Mouse (Mus musculus) midbrain, embryonic 10.5 days (tissue): ENCODE results near the gene Ipo4. TPM values are rescaled to one million over a fixed set of nuclear protein-coding genes. Genes with fewer than 3 reads are reported as not detected.

Experiments
- DNase-seq: peaks from one replicate; pipeline ENCODE4 v3.0.0-alpha.2; 2017; ENCODE audit warnings: low spot score
- H3K27ac ChIP-seq: fragments of 300-500 bp; sonication (generic); replicated peaks from 2 replicates; pipeline ENCODE4 v1.5.1; 2016; ENCODE audit warnings: mild to moderate bottlenecking
- H3K27me3 ChIP-seq: fragments of 300-500 bp; sonication (generic); 2 replicates; pipeline ENCODE4 v1.6.1; 2016; ENCODE audit warnings: low read depth, mild to moderate bottlenecking; ENCODE audit not compliant: poor library complexity, severe bottlenecking
- H3K36me3 ChIP-seq: fragments of 300-500 bp; sonication (generic); 2 replicates; pipeline ENCODE4 v1.6.1; 2016; ENCODE audit warnings: mild to moderate bottlenecking, moderate library complexity
- H3K4me1 ChIP-seq: fragments of 300-500 bp; sonication (generic); 2 replicates; pipeline ENCODE4 v1.6.1; 2016
- H3K4me3 ChIP-seq: fragments of 300-500 bp; sonication (generic); 2 replicates; pipeline ENCODE4 v1.5.1; 2016; ENCODE audit warnings: mild to moderate bottlenecking, moderate library complexity
- H3K9me3 ChIP-seq: fragments of 300-500 bp; sonication (generic); replicated peaks from 2 replicates; pipeline ENCODE4 v1.6.1; 2016; ENCODE audit warnings: mild to moderate bottlenecking
- WGBS: fragments of 180-500 bp; shearing (Covaris S2); methylation state at CpG from one replicate; pipeline ENCODE4 v1.1.7; 2016; 5-methylcytosine and 5-hydroxymethylcytosine counted together
- polyA plus RNA-seq: library from polyadenylated mRNA; unstranded; fragments of >200 nt; fragmentation: Nextera tagmentation; extraction: Ambion mirVana; gene quantifications from 2 replicates; pipeline ENCODE4 v1.2.1, GENCODE M21; 2016

The Ipo4 gene
- polyA plus RNA-seq, 1 experiment from 2014 or later, result 100 TPM

- no peak overlapping the region for H3K4me3 ChIP-seq
- H3K9me3 ChIP-seq, result no peaks in the 10 kb centered on the region
- DNase-seq, result peak; percentile 29
- peaks cover 78% of the 10 kb centered on the region for H3K36me3 ChIP-seq
- peaks cover 25% of the 10 kb centered on the region for H3K4me1 ChIP-seq
- 74% methylated on average over 13 of the region's 13 CpGs for WGBS
- H3K27ac ChIP-seq, result no peak overlapping the region
- no peaks in the 10 kb centered on the region for H3K27me3 ChIP-seq
These were observed 39.6 kb downstream of the Ipo4 start for GRCm38 (mm10) chr14:55596036-55596690.

- peaks cover 60% of the 10 kb centered on the region for H3K36me3 ChIP-seq
- DNase-seq, result no peak
- H3K27ac ChIP-seq, result peak overlapping the region; percentile 93
- WGBS, result 13% methylated on average over 16 of the region's 16 CpGs
- peak overlapping the region; percentile 95 for H3K4me3 ChIP-seq
- H3K4me1 ChIP-seq, result peaks cover 40% of the 10 kb centered on the region
- H3K9me3 ChIP-seq, result no peaks in the 10 kb centered on the region
- no peaks in the 10 kb centered on the region for H3K27me3 ChIP-seq
These were observed 43.5 kb downstream of the Ipo4 start for GRCm38 (mm10) chr14:55592226-55592625.

DNA sequence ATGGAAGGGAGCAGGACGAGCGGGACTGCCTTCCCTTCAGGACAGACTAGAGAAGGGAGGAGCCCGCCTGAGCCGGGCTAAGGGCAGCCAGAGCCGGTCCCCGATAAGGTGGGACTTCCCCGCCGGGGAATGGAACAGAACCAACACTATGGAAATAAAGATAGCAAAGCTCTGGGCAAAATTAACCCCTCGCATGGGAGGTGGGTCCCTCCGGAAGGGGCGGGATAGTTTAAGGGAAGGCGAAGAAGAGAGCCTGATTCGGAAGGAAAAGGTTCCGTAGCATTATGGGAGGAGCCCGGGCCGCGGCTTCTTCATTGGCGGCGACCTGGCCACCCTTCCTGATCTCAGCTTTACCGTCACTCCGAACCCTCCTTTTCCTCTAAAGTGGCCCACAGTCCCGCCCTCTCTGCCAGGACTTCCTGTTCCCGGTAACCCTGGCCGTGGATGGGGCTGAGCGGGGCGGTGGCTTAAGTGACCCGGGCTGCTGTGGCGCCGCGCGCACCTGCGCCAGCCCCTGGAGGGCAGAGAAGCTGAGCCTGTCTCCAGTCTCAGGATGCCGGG, 44.3 kb downstream of the Ipo4 start, which contains the start of gene Rnf31:
Rnf31 (plus strand) TSS at position 378 of the 561 bp plus-strand sequence.
- Histone ChIP-seq H3K27ac (peak within 1 kb of the TSS; percentile 93), H3K27me3 (no peaks in the 10 kb centered on the region), H3K9me3 (no peaks in the 10 kb centered on the region), H3K36me3 (peaks cover 56% of the 10 kb centered on the region), H3K4me1 (peaks cover 40% of the 10 kb centered on the region), H3K4me3 (peak within 1 kb of the TSS; percentile 95)
- under 1% methylated on average over 33 of the region's 33 CpGs for WGBS
- peak; percentile 91 for DNase-seq

DNA sequence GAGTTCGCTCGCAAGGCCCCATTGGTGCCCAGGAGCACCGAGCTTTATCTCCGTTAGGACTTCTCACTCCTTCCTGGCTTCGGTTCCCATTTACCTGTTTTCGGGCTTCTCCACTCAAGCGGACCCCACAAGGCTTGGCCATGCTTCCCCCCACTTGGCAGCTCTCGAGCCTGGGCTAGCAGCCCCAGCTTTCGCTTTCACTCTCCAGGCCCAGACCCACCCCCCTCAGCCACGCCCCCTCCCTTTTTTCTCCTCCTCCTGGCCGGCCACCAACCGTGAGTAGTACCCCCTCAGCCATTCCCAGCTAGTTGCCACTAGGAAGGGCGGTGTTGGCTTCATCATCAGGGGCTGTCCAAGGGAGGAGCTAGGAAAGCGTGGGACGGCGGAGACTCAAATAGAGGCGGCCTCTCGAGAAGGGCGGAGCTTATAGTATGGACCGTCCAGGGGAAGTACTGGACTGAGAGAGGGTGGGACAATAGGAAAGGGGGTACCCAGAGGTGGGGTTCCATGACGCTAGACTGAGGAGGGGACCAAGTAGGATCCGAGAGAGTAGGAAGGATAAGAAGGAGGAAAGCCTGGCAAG, 44.9 kb downstream of the Ipo4 start, which contains the start of gene Psme2:
Psme2 (minus strand) TSS at position 366 of the 583 bp plus-strand sequence.
- Histone ChIP-seq H3K4me1 (peaks cover 37% of the 10 kb centered on the region), H3K27me3 (no peaks in the 10 kb centered on the region), H3K27ac (peak within 1 kb of the TSS; percentile 93), H3K36me3 (peaks cover 50% of the 10 kb centered on the region), H3K4me3 (peak within 1 kb of the TSS; percentile 95), H3K9me3 (no peaks in the 10 kb centered on the region)
- 2% methylated on average over 22 of the region's 22 CpGs for WGBS
- DNase-seq, result peak; percentile 92

DNA sequence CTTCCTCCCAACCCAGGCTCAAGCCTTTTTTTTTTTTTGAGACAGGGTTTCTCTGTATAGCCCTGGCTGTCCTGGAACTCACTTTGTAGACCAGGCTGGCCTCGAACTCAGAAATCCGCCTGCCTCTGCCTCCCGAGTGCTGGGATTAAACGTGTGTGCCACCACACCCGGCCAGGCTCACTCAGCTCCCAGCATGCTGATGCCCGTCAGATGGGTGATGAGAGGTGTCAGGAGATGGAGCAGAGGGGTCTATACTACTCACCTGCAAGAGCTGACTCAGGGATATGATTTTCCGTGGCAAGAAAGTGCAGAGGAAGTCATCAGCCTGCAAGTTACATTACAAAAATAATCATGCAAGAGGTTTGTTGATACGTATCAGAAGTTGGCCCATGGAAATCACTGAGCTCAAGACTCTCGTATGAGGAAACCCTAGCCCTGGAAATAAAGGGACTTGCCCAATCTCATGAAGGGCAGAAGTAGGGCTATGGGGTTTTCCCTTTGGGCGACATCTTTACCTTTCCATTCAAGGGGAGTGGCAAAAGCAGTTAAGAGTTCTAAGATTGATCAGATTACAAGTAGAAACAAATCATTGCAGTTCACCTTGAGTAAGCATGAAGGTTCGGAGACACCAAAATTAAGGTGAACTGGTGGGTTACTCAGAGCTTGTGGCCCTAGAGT, 45.8 kb downstream of the Ipo4 start:
- no peak for DNase-seq
- Histone ChIP-seq H3K27me3 (peaks cover under 1% of the 10 kb centered on the region; the same call in 1 of the 2 replicates), H3K36me3 (peaks cover 41% of the 10 kb centered on the region), H3K4me1 (peaks cover 42% of the 10 kb centered on the region), H3K9me3 (no peaks in the 10 kb centered on the region), H3K27ac (peak overlapping the region; percentile 93), H3K4me3 (peak overlapping the region; percentile 95)
- WGBS, result 91% methylated on average over 11 of the region's 11 CpGs

GRCm38 (mm10) chr14:55589271-55589670, 46.5 kb downstream of the Ipo4 start:
- Histone ChIP-seq H3K27ac (no peak overlapping the region), H3K27me3 (peaks cover 7% of the 10 kb centered on the region), H3K4me3 (peak overlapping the region; percentile 18; the same call in 1 of the 2 replicates), H3K4me1 (peaks cover 48% of the 10 kb centered on the region), H3K9me3 (no peaks in the 10 kb centered on the region), H3K36me3 (peaks cover 34% of the 10 kb centered on the region)
- 89% methylated on average over 5 of the region's 5 CpGs for WGBS
- DNase-seq, result no peak

- no peak overlapping the region for H3K27ac ChIP-seq
- peaks cover 37% of the 10 kb centered on the region for H3K36me3 ChIP-seq
- H3K4me3 ChIP-seq, result no peak overlapping the region
- H3K27me3 ChIP-seq, result peaks cover 17% of the 10 kb centered on the region
- DNase-seq, result no peak
- WGBS, result 91% methylated on average over 2 of the region's 2 CpGs
- peaks cover 30% of the 10 kb centered on the region for H3K4me1 ChIP-seq
- no peaks in the 10 kb centered on the region for H3K9me3 ChIP-seq
These were observed 49.6 kb downstream of the Ipo4 start for GRCm38 (mm10) chr14:55586149-55586548.

- Histone ChIP-seq H3K27me3 (peaks cover 17% of the 10 kb centered on the region), H3K9me3 (no peaks in the 10 kb centered on the region), H3K36me3 (peaks cover 43% of the 10 kb centered on the region), H3K4me1 (peaks cover 24% of the 10 kb centered on the region), H3K27ac (no peak overlapping the region), H3K4me3 (peak overlapping the region; percentile 68; the same call in 1 of the 2 replicates)
- 65% methylated on average over 6 of the region's 6 CpGs for WGBS
- DNase-seq, result no peak
These were observed 50.2 kb downstream of the Ipo4 start for GRCm38 (mm10) chr14:55585566-55585960.

DNA sequence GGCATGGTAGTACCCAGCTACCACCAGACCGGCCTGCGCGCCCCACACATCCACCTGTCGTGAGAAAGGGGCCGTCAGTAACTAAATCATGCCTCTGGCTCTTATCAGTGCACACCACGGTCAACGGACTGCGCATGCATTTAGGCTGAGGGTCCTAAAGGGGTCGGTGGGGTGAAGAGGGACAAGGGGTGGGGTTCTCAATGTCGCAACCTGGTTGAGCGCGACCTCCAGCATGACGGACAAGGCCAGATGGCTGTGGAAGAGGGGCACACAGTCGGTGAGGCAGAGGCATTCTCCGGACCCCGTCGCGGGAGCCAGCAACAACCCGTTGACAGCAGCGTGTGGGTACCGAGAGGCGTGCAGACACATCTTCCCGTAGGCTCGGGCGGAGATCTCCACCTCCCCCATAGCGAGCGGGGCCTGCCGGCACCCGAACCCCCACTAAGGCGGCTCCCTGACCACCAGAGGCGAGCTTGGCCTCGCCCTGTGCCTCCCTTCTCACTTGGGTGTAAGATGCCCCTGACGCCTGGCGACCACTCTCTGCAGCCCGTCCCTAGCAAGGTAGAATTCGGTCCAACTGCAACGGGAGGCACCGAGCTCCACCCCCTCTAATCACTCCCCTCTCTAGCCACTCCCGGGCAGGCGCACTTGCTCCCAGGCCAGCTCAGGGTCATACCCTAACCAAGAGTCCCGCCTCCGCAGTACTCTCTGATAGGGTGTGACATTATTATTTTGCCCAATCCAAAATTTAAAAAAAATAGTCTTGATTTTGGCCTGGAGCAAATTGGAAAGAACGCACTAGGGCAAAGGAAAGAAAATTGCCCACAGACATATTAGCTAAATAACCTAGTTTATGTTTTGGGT, 50.8 kb downstream of the Ipo4 start, which contains the start of gene Emc9:
Emc9 (minus strand) TSS at position 601 of the 864 bp plus-strand sequence.
- Histone ChIP-seq H3K36me3 (peaks cover 49% of the 10 kb centered on the region), H3K27me3 (peaks cover 17% of the 10 kb centered on the region), H3K4me1 (peaks cover 18% of the 10 kb centered on the region), H3K27ac (peak within 1 kb of the TSS; percentile 79), H3K4me3 (peak within 1 kb of the TSS; percentile 68), H3K9me3 (no peaks in the 10 kb centered on the region)
- peak; percentile 69 for DNase-seq
- WGBS, result 2% methylated on average over 43 of the region's 43 CpGs

DNA sequence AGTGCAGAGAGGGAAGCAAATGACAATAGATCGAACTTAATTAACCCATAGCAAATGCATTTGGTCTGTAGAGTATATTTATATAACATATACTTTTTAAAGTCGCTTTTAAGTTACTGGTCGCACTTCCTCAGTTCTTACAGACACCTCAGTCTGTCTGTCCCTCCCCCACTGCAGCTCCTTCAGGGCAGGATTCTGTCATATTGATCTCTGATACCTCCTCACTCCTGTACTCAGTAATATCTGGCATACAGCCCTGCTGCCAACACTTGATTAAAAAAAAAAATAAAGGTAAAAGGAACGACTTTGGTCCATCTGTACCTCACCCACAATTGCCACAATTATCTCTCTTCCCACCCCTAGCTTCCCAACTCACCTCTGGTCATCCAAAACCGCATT, 51.5 kb downstream of the Ipo4 start:
- WGBS, result 40% methylated on average over 5 of the region's 5 CpGs
- DNase-seq, result no peak
- Histone ChIP-seq H3K27me3 (peaks cover 17% of the 10 kb centered on the region), H3K9me3 (no peaks in the 10 kb centered on the region), H3K27ac (peak overlapping the region; percentile 79), H3K4me1 (peaks cover 15% of the 10 kb centered on the region), H3K4me3 (peak overlapping the region; percentile 68), H3K36me3 (peaks cover 52% of the 10 kb centered on the region)

- 82% methylated on average over 9 of the region's 9 CpGs for WGBS
These were observed 53.6 kb downstream of the Ipo4 start for GRCm38 (mm10) chr14:55581981-55582681.

More at GRCm38 (mm10) chr14:55581981-55582681, 53.6 kb downstream of the Ipo4 start:
- Histone ChIP-seq H3K27me3 (peaks cover 17% of the 10 kb centered on the region), H3K4me1 (peaks cover 30% of the 10 kb centered on the region), H3K4me3 (no peak overlapping the region), H3K27ac (no peak overlapping the region), H3K9me3 (no peaks in the 10 kb centered on the region), H3K36me3 (peaks cover 31% of the 10 kb centered on the region)
- DNase-seq, result no peak
